Mouse (Mus musculus) adipocyte (in vitro differentiated cells): ENCODE data around the gene Atp6v1g2.
A peak's percentile ranks its signal among the peaks of the same experiment; 100 is the strongest.

ENCODE experiments used
- DNase-seq: peaks from one replicate; pipeline ENCODE4 v3.0.0-alpha.2; 2016; ENCODE audit warnings: low spot score

The Atp6v1g2 gene

GRCm38 (mm10) chr17:35254241-35255098 is 21.0 kb downstream of the Atp6v1g2 start:
- peak; percentile 61 for DNase-seq

GRCm38 (mm10) chr17:35255301-35255700 is 21.8 kb downstream of the Atp6v1g2 start:
- no peak for DNase-seq

- no peak for DNase-seq
Observed at GRCm38 (mm10) chr17:35255704-35256103, 22.2 kb downstream of the Atp6v1g2 start.

GRCm38 (mm10) chr17:35257378-35257777 is 23.9 kb downstream of the Atp6v1g2 start:
- no peak for DNase-seq

GRCm38 (mm10) chr17:35257824-35258491 is 24.5 kb downstream of the Atp6v1g2 start:
- peak; percentile 97 for DNase-seq

GRCm38 (mm10) chr17:35258492-35259478 is 25.3 kb downstream of the Atp6v1g2 start:
- no peak for DNase-seq

GRCm38 (mm10) chr17:35259621-35260020 is 26.2 kb downstream of the Atp6v1g2 start:
- no peak for DNase-seq

GRCm38 (mm10) chr17:35261651-35262050 is 28.2 kb downstream of the Atp6v1g2 start:
- no peak for DNase-seq

GRCm38 (mm10) chr17:35262664-35263522 is 29.4 kb downstream of the Atp6v1g2 start, which contains the start of gene H2-D1:
Gene H2-D1 (plus strand): TSS chr17:35262730.
- peak; percentile 97 for DNase-seq

- DNase-seq, result no peak
Observed at GRCm38 (mm10) chr17:35263523-35263883, 30.0 kb downstream of the Atp6v1g2 start.

GRCm38 (mm10) chr17:35267399-35268086 is 34.1 kb downstream of the Atp6v1g2 start:
- DNase-seq, result no peak

- peak; percentile 71 for DNase-seq
Observed at GRCm38 (mm10) chr17:35269653-35270347, 36.3 kb downstream of the Atp6v1g2 start.

- no peak for DNase-seq
Observed at GRCm38 (mm10) chr17:35272249-35272648, 38.8 kb downstream of the Atp6v1g2 start.

GRCm38 (mm10) chr17:35274770-35275169 is 41.3 kb downstream of the Atp6v1g2 start:
- peak; percentile 86 for DNase-seq

- no peak for DNase-seq
Observed at GRCm38 (mm10) chr17:35276304-35276864, 42.9 kb downstream of the Atp6v1g2 start.

GRCm38 (mm10) chr17:35278049-35278448 is 44.6 kb downstream of the Atp6v1g2 start:
- DNase-seq, result no peak

- no peak for DNase-seq
Observed at GRCm38 (mm10) chr17:35278957-35279688, 45.7 kb downstream of the Atp6v1g2 start.

- DNase-seq, result no peak
Observed at GRCm38 (mm10) chr17:35280276-35280675, 46.8 kb downstream of the Atp6v1g2 start.

- no peak for DNase-seq
Observed at GRCm38 (mm10) chr17:35285431-35285830, 52.0 kb downstream of the Atp6v1g2 start.
